Mouse (Mus musculus): Measurements from ENCODE around the gene Tbc1d17.

DNA sequence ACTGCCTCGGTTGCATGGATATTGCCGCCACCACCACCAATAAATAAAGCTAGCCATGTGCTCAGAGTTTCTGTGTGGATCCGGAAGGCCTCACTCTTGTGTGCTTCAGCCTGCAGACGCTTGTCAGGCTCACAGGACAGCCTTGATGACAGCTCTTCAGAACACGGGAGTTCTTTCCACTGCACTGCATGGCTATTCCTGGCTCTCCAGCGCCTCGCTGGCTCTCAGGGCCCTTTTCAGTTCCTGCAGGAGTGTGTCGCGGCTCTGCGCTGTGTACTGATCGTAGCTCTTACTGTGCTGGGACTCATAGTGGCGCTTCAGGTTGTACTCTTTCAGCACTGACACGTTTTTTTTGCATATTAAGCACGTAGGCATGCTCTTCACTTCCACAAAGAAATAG, 29.0 kb upstream of the Tbc1d17 start:
- TF ChIP-seq CTCF (IDR thresholded peaks at IDR 0.05; ENCODE audit: borderline replicate concordance, control insufficient read depth, extremely low read depth, insufficient read depth, low read length, poor library complexity) (no peak), POLR2A (IDR thresholded peaks at IDR 0.05; ENCODE audit: control insufficient read depth, extremely low read depth, insufficient read depth, low read length, poor library complexity) (no peak)
